Mouse (Mus musculus): Measurements from ENCODE around the gene Birc2.

Birc2 gene

GRCm38 (mm10) chr9:7846667-7847199 lies 9.9 kb upstream of the Birc2 start:
- no peak for DNase-seq (ENCODE audit: low spot score in 2 of 2)

GRCm38 (mm10) chr9:7845216-7845895 lies 8.5 kb upstream of the Birc2 start:
- DNase-seq (ENCODE audit: low spot score in 2 of 2) = no peak

GRCm38 (mm10) chr9:7841221-7841620 lies 4.4 kb upstream of the Birc2 start:
- DNase-seq (ENCODE audit: low spot score in 2 of 2) = peak in 1 of 2 experiments; percentile 38

- no peak for DNase-seq (ENCODE audit: low spot score in 2 of 2)
Measured at GRCm38 (mm10) chr9:7837806-7838440, 1.1 kb upstream of the Birc2 start.

- peak in 1 of 2 experiments; percentile 26 for DNase-seq (ENCODE audit: low spot score in 2 of 2)
Measured at GRCm38 (mm10) chr9:7836331-7836730, 533 bp downstream of the Birc2 start.

- DNase-seq (ENCODE audit: low spot score in 2 of 2) = no peak
Measured at GRCm38 (mm10) chr9:7835302-7835701, 1.6 kb downstream of the Birc2 start.

GRCm38 (mm10) chr9:7833421-7833820 lies 3.4 kb downstream of the Birc2 start:
- DNase-seq (ENCODE audit: low spot score in 2 of 2) = no peak

GRCm38 (mm10) chr9:7829531-7830528 lies 7.0 kb downstream of the Birc2 start:
- no peak for DNase-seq (ENCODE audit: low spot score in 2 of 2)

- no peak for DNase-seq (ENCODE audit: low spot score in 2 of 2)
Measured at GRCm38 (mm10) chr9:7828706-7829105, 8.2 kb downstream of the Birc2 start.

- DNase-seq (ENCODE audit: low spot score in 2 of 2) = no peak
Measured at GRCm38 (mm10) chr9:7824916-7825315, 11.9 kb downstream of the Birc2 start.

- no peak for DNase-seq (ENCODE audit: low spot score in 2 of 2)
Measured at GRCm38 (mm10) chr9:7822758-7823157, 14.1 kb downstream of the Birc2 start.

- no peak for DNase-seq (ENCODE audit: low spot score in 2 of 2)
Measured at GRCm38 (mm10) chr9:7805101-7805506, 31.8 kb downstream of the Birc2 start.

GRCm38 (mm10) chr9:7798555-7798954 lies 38.3 kb downstream of the Birc2 start:
- DNase-seq (ENCODE audit: low spot score in 2 of 2) = no peak

GRCm38 (mm10) chr9:7797542-7797941 lies 39.3 kb downstream of the Birc2 start:
- no peak for DNase-seq (ENCODE audit: low spot score in 2 of 2)

GRCm38 (mm10) chr9:7796129-7796864 lies 40.6 kb downstream of the Birc2 start:
- no peak for DNase-seq (ENCODE audit: low spot score in 2 of 2)

- DNase-seq (ENCODE audit: low spot score in 2 of 2) = no peak
Measured at GRCm38 (mm10) chr9:7795581-7795980, 41.3 kb downstream of the Birc2 start.

- no peak for DNase-seq (ENCODE audit: low spot score in 2 of 2)
Measured at GRCm38 (mm10) chr9:7793561-7793960, 43.3 kb downstream of the Birc2 start.

GRCm38 (mm10) chr9:7790580-7791084 lies 46.2 kb downstream of the Birc2 start:
- DNase-seq (ENCODE audit: low spot score in 2 of 2) = no peak

- DNase-seq (ENCODE audit: low spot score in 2 of 2) = no peak
Measured at GRCm38 (mm10) chr9:7789764-7790575, 46.9 kb downstream of the Birc2 start.

GRCm38 (mm10) chr9:7788411-7788810 lies 48.5 kb downstream of the Birc2 start:
- no peak for DNase-seq (ENCODE audit: low spot score in 2 of 2)

Data from urinary bladder, postnatal 4 days (tissue).